Mouse (Mus musculus): Measurements from ENCODE around the gene Tmc5.

Tmc5 gene

GRCm38 (mm10) chr7:118597201-118597600 lies at the start of gene Tmc5:
TSS of gene Tmc5 (plus strand) at chr7:118597297.
- no peak for DNase-seq (ENCODE audit: low spot score in 2 of 2)

GRCm38 (mm10) chr7:118547451-118547850 lies 49.6 kb upstream of the Tmc5 start:
- no peak for DNase-seq (ENCODE audit: low spot score in 2 of 2)

GRCm38 (mm10) chr7:118553881-118554280 lies 43.2 kb upstream of the Tmc5 start:
- DNase-seq (ENCODE audit: low spot score in 2 of 2): no peak

- DNase-seq (ENCODE audit: low spot score in 2 of 2): no peak
Measured at GRCm38 (mm10) chr7:118554290-118554689, 42.8 kb upstream of the Tmc5 start.

GRCm38 (mm10) chr7:118569121-118569543 lies 28.0 kb upstream of the Tmc5 start:
- peak in 1 of 2 experiments; percentile 40 for DNase-seq (ENCODE audit: low spot score in 2 of 2)

- DNase-seq (ENCODE audit: low spot score in 2 of 2): no peak
Measured at GRCm38 (mm10) chr7:118571350-118571749, 25.7 kb upstream of the Tmc5 start.

GRCm38 (mm10) chr7:118572039-118572438 lies 25.1 kb upstream of the Tmc5 start:
- DNase-seq (ENCODE audit: low spot score in 2 of 2): no peak

- DNase-seq (ENCODE audit: low spot score in 2 of 2): no peak
Measured at GRCm38 (mm10) chr7:118578269-118578668, 18.8 kb upstream of the Tmc5 start.

GRCm38 (mm10) chr7:118579938-118580337 lies 17.2 kb upstream of the Tmc5 start:
- no peak for DNase-seq (ENCODE audit: low spot score in 2 of 2)

GRCm38 (mm10) chr7:118583821-118584220 lies 13.3 kb upstream of the Tmc5 start:
- DNase-seq (ENCODE audit: low spot score in 2 of 2): no peak

- peak; percentile 53 to 74 for DNase-seq (ENCODE audit: low spot score in 2 of 2)
Measured at GRCm38 (mm10) chr7:118584257-118584907, 12.7 kb upstream of the Tmc5 start, which contains the start of gene Tmc7. TSS of gene Tmc7 (minus strand) at chr7:118584736.

- no peak for DNase-seq (ENCODE audit: low spot score in 2 of 2)
Measured at GRCm38 (mm10) chr7:118584926-118585325, 12.2 kb upstream of the Tmc5 start.

- no peak for DNase-seq (ENCODE audit: low spot score in 2 of 2)
Measured at GRCm38 (mm10) chr7:118585856-118586255, 11.2 kb upstream of the Tmc5 start.

GRCm38 (mm10) chr7:118590726-118591305 lies 6.3 kb upstream of the Tmc5 start:
- no peak for DNase-seq (ENCODE audit: low spot score in 2 of 2)

GRCm38 (mm10) chr7:118592146-118592545 lies 5.0 kb upstream of the Tmc5 start:
- no peak for DNase-seq (ENCODE audit: low spot score in 2 of 2)

GRCm38 (mm10) chr7:118593567-118594407 lies 3.3 kb upstream of the Tmc5 start:
- DNase-seq (ENCODE audit: low spot score in 2 of 2): no peak

GRCm38 (mm10) chr7:118594611-118595010 lies 2.5 kb upstream of the Tmc5 start:
- no peak for DNase-seq (ENCODE audit: low spot score in 2 of 2)

GRCm38 (mm10) chr7:118595228-118595627 lies 1.9 kb upstream of the Tmc5 start:
- peak; percentile 88 to 93 for DNase-seq (ENCODE audit: low spot score in 2 of 2)

- no peak for DNase-seq (ENCODE audit: low spot score in 2 of 2)
Measured at GRCm38 (mm10) chr7:118596271-118596670, 826 bp upstream of the Tmc5 start.

- DNase-seq (ENCODE audit: low spot score in 2 of 2): no peak
Measured at GRCm38 (mm10) chr7:118599954-118600631, 3.0 kb downstream of the Tmc5 start.

GRCm38 (mm10) chr7:118604842-118605241 lies 7.7 kb downstream of the Tmc5 start:
- no peak for DNase-seq (ENCODE audit: low spot score in 2 of 2)

- no peak for DNase-seq (ENCODE audit: low spot score in 2 of 2)
Measured at GRCm38 (mm10) chr7:118609815-118610214, 12.7 kb downstream of the Tmc5 start.

Data from urinary bladder, adult 18-20 months (tissue).